Mouse (Mus musculus) cerebellum, adult 2 months (tissue): ENCODE measurements around the gene Acrbp.
A peak's percentile ranks its signal among the peaks of the same experiment; 100 is the strongest.

Experiments used
- CTCF ChIP-seq: fragments of 200-500 bp; IDR thresholded peaks from 2 replicates; pipeline ENCODE4 v1.5.1; 2011; ENCODE audit warnings: low read depth, mild to moderate bottlenecking, control low read depth, low read length, moderate library complexity, borderline replicate concordance; ENCODE audit not compliant: insufficient read depth
- POLR2A ChIP-seq: fragments of 200-500 bp; IDR thresholded peaks from 2 replicates; pipeline ENCODE4 v1.6.1; 2011; ENCODE audit warnings: low read length, control low read depth, borderline replicate concordance; ENCODE audit not compliant: insufficient read depth

- TF ChIP-seq CTCF, result peak; percentile 37; the same call in 1 of the 2 replicates
- TF ChIP-seq POLR2A, result no peak
Measured at GRCm38 (mm10) chr6:125051237-125051636, 1.7 kb downstream of the Acrbp start.
